Mouse (Mus musculus) lung, embryonic 15.5 days (tissue): Measurements from ENCODE around the gene Runx2. TPM values are rescaled to one million over a fixed set of nuclear protein-coding genes. Genes with fewer than 3 reads are reported as not detected.

Experiments
- ATAC-seq: fragments of 200-750 bp; cut with Nextera tagmentation; 2 replicates; pipeline ENCODE4 v1.8.0; 2017; ENCODE audit warnings: moderate number of reproducible peaks, borderline replicate concordance; ENCODE audit not compliant: low FRiP score, low TSS enrichment; ENCODE audit errors: extremely low read depth
- H3K27ac ChIP-seq: fragments of 300-500 bp; sonication (generic); 2 replicates; pipeline ENCODE4 v1.5.1; 2015; ENCODE audit warnings: moderate library complexity, mild to moderate bottlenecking, inconsistent platforms
- H3K27me3 ChIP-seq: fragments of 300-500 bp; sonication (generic); 2 replicates; pipeline ENCODE4 v1.6.1; 2015; ENCODE audit warnings: inconsistent platforms
- H3K36me3 ChIP-seq: fragments of 300-500 bp; sonication (generic); 2 replicates; pipeline ENCODE4 v1.6.1; 2015; ENCODE audit warnings: inconsistent platforms
- H3K4me1 ChIP-seq: fragments of 300-500 bp; sonication (generic); 2 replicates; pipeline ENCODE4 v1.6.1; 2015; ENCODE audit warnings: inconsistent platforms
- H3K4me2 ChIP-seq: fragments of 300-500 bp; sonication (generic); 2 replicates; pipeline ENCODE4 v1.6.1; 2015; ENCODE audit warnings: inconsistent platforms, mild to moderate bottlenecking, moderate library complexity
- H3K4me3 ChIP-seq: fragments of 300-500 bp; sonication (generic); 2 replicates; pipeline ENCODE4 v1.5.1; 2015; ENCODE audit warnings: mild to moderate bottlenecking, inconsistent platforms
- H3K9ac ChIP-seq: fragments of 300-500 bp; sonication (generic); 2 replicates; pipeline ENCODE4 v1.6.1; 2015; ENCODE audit warnings: inconsistent platforms
- H3K9me3 ChIP-seq: fragments of 300-500 bp; sonication (generic); 2 replicates; pipeline ENCODE4 v1.6.1; 2016; ENCODE audit warnings: inconsistent platforms
- whole genome bisulfite sequencing: fragments of 180-500 bp; shearing (Covaris S2); methylation state at CpG from one replicate; pipeline ENCODE4 v1.1.7; 2015; 5-methylcytosine and 5-hydroxymethylcytosine counted together
- polyA plus RNA-seq: library from polyadenylated mRNA; unstranded; fragments of >200 nt; fragmentation: Nextera tagmentation; extraction: Ambion mirVana; gene quantifications from 2 replicates; pipeline ENCODE4 v1.2.1, GENCODE M21; 2015

Gene Runx2
- polyA plus RNA-seq, 1 experiment from 2014 or later, result 0.80 TPM

DNA sequence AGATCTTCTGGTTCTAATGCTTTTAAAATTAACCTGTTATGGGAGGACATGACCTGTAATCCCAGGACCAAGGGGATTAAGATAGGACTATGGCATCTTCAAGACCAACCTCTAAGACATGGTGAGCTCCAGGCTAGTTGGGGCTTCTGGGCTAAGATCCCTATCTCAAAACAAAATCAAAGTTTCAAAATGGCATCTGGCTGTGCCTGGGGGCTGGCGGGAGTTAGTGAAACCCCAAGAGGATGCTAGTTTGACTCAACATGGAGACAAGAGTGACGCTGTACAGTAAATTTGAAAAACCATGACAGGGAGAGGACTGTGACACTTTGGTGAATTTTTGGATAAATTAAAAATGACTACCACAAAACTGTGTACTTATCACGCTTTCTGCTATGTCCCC lies 202.6 kb downstream of the Runx2 start:
- no peak for ATAC-seq
- no peaks in the 10 kb centered on the region for H3K36me3 ChIP-seq
- peaks cover 4% of the 10 kb centered on the region; the same call in 1 of the 2 replicates for H3K4me1 ChIP-seq
- H3K9me3 ChIP-seq, result no peaks in the 10 kb centered on the region
- WGBS, result 90% methylated on average over 3 of the region's 3 CpGs
- H3K4me3 ChIP-seq, result no peak overlapping the region
- H3K4me2 ChIP-seq, result no peak overlapping the region
- peaks cover 6% of the 10 kb centered on the region; the same call in 1 of the 2 replicates for H3K27me3 ChIP-seq
- H3K27ac ChIP-seq, result no peak overlapping the region
- H3K9ac ChIP-seq, result no peak overlapping the region

DNA sequence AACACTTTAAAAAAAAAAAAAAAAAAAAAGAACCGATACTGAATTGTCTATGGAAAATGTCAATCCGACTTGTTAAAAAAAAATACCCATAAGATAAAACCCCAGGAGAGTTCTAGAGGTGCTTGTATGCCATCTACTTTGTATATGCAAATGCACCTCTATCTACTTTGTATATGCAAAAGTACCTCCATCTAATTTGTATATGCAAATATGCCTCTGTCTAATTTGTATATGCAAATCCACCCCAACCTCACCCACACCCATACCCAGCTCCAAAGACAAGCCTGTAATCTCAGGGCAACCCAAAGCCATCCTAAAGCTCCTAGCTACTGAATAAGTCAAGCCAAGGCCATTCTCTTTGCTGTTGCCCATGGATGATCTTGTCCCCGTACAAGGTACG lies 203.1 kb downstream of the Runx2 start:
- Histone ChIP-seq H3K36me3 (no peaks in the 10 kb centered on the region), H3K4me3 (no peak overlapping the region), H3K9ac (no peak overlapping the region), H3K9me3 (no peaks in the 10 kb centered on the region), H3K4me2 (no peak overlapping the region), H3K27ac (no peak overlapping the region), H3K27me3 (peaks cover 6% of the 10 kb centered on the region; the same call in 1 of the 2 replicates), H3K4me1 (peaks cover 4% of the 10 kb centered on the region; the same call in 1 of the 2 replicates)
- 84% methylated on average over 4 of the region's 4 CpGs for WGBS
- ATAC-seq, result no peak

DNA sequence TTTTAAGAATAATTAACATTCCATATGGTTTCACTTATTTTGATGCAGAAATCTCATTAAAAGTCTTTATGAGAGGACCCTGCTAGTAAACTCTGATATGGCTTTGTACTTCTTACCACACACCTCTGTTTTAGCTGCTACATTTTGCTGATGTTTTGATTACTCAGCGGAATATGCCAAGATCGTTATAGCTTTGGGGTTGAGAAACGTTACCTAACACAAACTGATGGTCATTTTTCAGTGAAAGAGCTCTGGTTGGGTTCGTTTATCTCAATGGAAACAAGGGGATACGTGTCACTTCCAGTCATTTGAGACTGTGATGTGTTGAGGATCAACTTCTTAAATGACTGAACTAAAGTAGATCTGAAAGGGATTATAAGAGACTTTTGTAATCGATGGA lies 203.8 kb downstream of the Runx2 start:
- H3K4me3 ChIP-seq, result no peak overlapping the region
- peaks cover 4% of the 10 kb centered on the region; the same call in 1 of the 2 replicates for H3K4me1 ChIP-seq
- no peak overlapping the region for H3K9ac ChIP-seq
- H3K27me3 ChIP-seq, result peaks cover 6% of the 10 kb centered on the region; the same call in 1 of the 2 replicates
- H3K4me2 ChIP-seq, result no peak overlapping the region
- H3K27ac ChIP-seq, result no peak overlapping the region
- ATAC-seq, result no peak
- no peaks in the 10 kb centered on the region for H3K36me3 ChIP-seq
- 62% methylated on average over 6 of the region's 6 CpGs for whole genome bisulfite sequencing
- H3K9me3 ChIP-seq, result no peaks in the 10 kb centered on the region

DNA sequence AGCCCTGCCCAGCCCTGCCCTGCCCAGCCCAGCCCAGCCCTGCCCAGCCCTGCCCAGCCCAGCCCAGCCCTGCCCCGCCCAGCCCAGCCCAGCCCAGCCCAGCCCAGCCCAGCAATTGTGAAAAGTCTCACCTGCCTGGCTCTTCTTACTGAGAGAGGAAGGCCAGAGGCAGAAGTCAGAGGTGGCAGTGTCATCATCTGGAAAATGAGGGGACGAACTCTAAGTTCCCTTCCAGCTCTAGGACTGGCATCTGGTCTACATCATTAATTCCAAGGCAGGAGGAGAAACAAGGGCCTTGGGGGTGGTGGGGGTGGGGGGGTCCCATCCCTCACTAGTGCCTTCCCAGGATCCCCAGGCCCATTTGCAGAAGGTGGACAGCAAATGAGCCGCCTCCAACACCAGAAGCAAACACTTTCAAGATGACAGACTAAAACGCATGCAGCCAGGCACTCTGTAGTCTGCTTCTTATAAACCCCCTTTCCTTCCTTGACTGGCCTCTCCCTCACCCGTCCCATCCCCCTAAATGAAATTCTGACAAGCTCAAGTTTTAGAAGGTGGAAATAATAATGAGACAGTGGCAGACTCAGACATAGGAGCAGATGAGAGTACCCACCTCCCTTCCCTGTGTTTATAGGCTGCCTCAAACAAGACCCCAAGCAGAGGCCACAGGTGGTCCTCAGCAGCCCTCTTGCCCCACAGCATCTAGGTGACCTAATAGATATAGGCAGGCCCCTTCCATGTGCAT lies 204.5 kb downstream of the Runx2 start:
- H3K9me3 ChIP-seq, result no peaks in the 10 kb centered on the region
- whole genome bisulfite sequencing, result 55% methylated on average over 4 of the region's 5 CpGs
- no peak for ATAC-seq
- H3K4me2 ChIP-seq, result no peak overlapping the region
- H3K4me3 ChIP-seq, result no peak overlapping the region
- no peak overlapping the region for H3K9ac ChIP-seq
- no peaks in the 10 kb centered on the region for H3K36me3 ChIP-seq
- peaks cover 4% of the 10 kb centered on the region; the same call in 1 of the 2 replicates for H3K4me1 ChIP-seq
- H3K27me3 ChIP-seq, result peaks cover 6% of the 10 kb centered on the region; the same call in 1 of the 2 replicates
- H3K27ac ChIP-seq, result no peak overlapping the region

DNA sequence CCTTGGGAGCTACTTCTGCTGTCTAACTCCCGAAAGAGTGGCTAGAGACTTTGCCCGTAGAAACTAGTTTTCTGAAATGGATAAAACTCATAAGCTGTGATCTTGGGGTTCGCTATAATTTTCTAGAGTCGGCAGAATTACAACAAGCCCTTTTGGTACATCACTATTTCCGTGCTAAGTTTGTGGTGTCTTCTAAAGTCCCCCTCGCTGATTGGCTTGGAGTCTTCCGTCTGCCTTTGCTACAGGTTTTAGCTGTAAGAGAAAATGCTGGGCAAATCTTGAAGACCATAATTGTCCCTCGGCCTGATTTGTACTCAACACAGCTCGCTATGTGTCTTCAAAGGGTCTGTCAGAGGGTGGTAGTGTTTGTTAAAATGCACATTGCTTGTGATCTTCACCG lies 205.2 kb downstream of the Runx2 start:
- Histone ChIP-seq H3K4me2 (no peak overlapping the region), H3K4me1 (peaks cover 3% of the 10 kb centered on the region; the same call in 1 of the 2 replicates), H3K27me3 (peaks cover 6% of the 10 kb centered on the region; the same call in 1 of the 2 replicates), H3K27ac (no peak overlapping the region), H3K36me3 (no peaks in the 10 kb centered on the region), H3K9ac (no peak overlapping the region), H3K9me3 (no peaks in the 10 kb centered on the region), H3K4me3 (no peak overlapping the region)
- 75% methylated on average over 10 of the region's 10 CpGs for WGBS
- no peak for ATAC-seq

DNA sequence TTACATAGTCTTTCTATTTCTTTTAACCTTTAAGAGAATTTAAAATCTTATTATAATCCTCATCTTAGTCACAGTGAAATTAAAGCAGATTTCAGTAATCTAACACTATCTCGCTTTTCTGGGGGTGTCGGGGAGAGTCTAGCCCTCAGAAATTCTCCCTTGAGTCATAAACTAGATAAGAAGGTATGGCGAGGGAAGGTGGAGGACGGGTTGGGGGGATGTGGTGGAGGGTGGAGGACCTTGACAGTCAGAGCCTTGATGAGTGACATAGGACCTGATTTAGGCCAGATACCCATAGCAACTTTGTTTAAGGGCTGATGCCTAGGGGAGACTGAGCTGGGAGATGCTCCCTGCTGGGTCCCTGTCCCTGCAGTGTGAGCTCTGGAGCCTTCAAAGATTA lies 205.7 kb downstream of the Runx2 start:
- no peak overlapping the region for H3K4me2 ChIP-seq
- 63% methylated on average over 4 of the region's 4 CpGs for WGBS
- no peaks in the 10 kb centered on the region for H3K36me3 ChIP-seq
- no peak overlapping the region for H3K27ac ChIP-seq
- no peaks in the 10 kb centered on the region for H3K9me3 ChIP-seq
- H3K4me1 ChIP-seq, result no peaks in the 10 kb centered on the region
- H3K4me3 ChIP-seq, result no peak overlapping the region
- ATAC-seq, result no peak
- H3K9ac ChIP-seq, result no peak overlapping the region
- H3K27me3 ChIP-seq, result peaks cover 6% of the 10 kb centered on the region; the same call in 1 of the 2 replicates

DNA sequence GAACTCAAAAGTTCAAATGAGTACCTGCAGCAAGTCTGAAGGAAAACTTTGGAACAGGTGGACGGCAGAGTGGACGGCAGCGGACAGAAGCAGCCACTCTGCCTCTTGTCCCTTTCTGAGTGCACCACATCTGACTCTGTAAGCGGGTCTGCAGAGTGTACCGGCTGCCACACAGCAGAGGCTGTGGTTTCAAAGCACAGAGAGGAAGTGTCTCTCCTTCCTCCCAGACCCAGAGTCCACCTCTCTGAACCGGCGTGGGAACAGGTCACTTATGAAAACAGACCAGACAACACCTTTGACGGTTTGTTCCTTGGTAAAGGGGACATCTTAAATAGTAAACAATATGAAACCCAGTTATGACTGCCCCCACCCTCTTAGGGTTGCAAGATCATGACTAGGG lies 207.2 kb downstream of the Runx2 start:
- 86% methylated on average over 8 of the region's 8 CpGs for WGBS
- no peak overlapping the region for H3K4me3 ChIP-seq
- H3K9ac ChIP-seq, result no peak overlapping the region
- no peaks in the 10 kb centered on the region for H3K4me1 ChIP-seq
- H3K27me3 ChIP-seq, result peaks cover 6% of the 10 kb centered on the region; the same call in 1 of the 2 replicates
- no peaks in the 10 kb centered on the region for H3K36me3 ChIP-seq
- H3K4me2 ChIP-seq, result no peak overlapping the region
- H3K9me3 ChIP-seq, result no peaks in the 10 kb centered on the region
- H3K27ac ChIP-seq, result no peak overlapping the region
- ATAC-seq, result no peak

DNA sequence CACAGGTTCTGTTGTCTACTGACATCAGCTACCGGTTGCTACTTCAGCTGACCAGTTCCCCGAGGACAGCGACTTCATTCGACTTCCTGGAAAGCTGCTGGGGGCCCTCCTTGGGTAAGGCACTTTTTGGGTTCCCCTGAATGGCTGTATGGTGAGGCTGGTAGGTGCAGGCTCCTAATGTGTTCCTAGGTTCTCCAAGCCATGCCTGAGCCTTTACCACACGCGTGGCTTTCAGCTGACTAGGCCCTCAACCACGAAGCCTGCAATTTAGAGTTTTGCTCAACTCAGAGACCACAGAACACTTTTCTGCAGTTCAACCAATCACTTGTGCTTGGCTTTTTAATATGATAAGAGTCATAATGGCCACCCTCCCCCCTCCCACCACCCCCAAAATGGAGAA lies 208.4 kb downstream of the Runx2 start:
- Histone ChIP-seq H3K36me3 (no peaks in the 10 kb centered on the region), H3K9ac (no peak overlapping the region), H3K4me1 (peaks cover 8% of the 10 kb centered on the region), H3K4me2 (no peak overlapping the region), H3K27ac (no peak overlapping the region), H3K27me3 (peaks cover 6% of the 10 kb centered on the region; the same call in 1 of the 2 replicates), H3K9me3 (no peaks in the 10 kb centered on the region), H3K4me3 (no peak overlapping the region)
- 85% methylated on average over 7 of the region's 7 CpGs for WGBS
- no peak for ATAC-seq

DNA sequence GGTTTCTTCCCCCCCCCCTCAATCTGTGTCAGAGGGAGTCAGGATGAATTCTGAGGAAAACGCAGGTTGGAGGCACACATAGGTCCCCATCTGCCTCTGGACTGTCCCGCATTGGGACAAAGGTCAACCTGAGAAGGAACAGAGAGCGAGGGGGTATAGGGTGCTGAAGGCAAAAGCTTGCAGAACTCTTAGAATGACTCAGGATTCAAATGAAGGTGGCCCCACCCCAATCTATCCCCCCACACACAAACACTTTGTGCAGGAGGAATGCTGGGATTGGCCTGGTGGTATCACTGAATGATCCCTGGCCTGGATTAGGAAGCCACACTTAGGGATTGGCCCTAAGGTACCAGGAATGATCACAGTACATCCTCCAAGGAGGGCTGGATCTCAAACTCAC lies 208.8 kb downstream of the Runx2 start:
- H3K4me2 ChIP-seq, result no peak overlapping the region
- no peaks in the 10 kb centered on the region for H3K9me3 ChIP-seq
- H3K9ac ChIP-seq, result no peak overlapping the region
- ATAC-seq, result no peak
- H3K36me3 ChIP-seq, result no peaks in the 10 kb centered on the region
- H3K4me1 ChIP-seq, result peaks cover 10% of the 10 kb centered on the region
- no peak overlapping the region for H3K4me3 ChIP-seq
- H3K27me3 ChIP-seq, result peaks cover 6% of the 10 kb centered on the region; the same call in 1 of the 2 replicates
- WGBS, result 89% methylated on average over 3 of the region's 3 CpGs
- H3K27ac ChIP-seq, result no peak overlapping the region

DNA sequence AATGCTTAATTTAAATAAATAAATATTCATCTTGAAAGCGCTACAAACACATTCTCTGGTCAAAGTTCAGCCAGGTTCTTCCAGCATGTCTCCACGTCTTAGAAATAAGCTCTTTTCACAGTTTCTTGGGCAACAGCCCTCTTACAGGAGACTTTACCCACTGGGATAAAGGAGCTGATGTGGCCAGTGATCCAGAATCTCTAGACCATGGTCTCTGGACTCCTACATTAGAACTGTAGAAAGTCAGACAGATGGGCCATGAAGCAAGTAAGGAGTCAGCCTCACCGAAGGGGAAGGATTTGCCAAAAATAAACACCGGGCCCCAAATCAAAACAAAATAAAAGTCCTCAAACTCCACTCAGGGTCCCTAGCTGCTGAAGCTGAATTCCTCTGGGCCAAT lies 211.4 kb downstream of the Runx2 start:
- Histone ChIP-seq H3K4me3 (no peak overlapping the region), H3K9me3 (no peaks in the 10 kb centered on the region), H3K27ac (no peak overlapping the region), H3K27me3 (no peaks in the 10 kb centered on the region), H3K4me2 (no peak overlapping the region), H3K36me3 (no peaks in the 10 kb centered on the region), H3K9ac (no peak overlapping the region), H3K4me1 (peaks cover 13% of the 10 kb centered on the region)
- no peak for ATAC-seq
- 63% methylated on average over 4 of the region's 4 CpGs for WGBS

DNA sequence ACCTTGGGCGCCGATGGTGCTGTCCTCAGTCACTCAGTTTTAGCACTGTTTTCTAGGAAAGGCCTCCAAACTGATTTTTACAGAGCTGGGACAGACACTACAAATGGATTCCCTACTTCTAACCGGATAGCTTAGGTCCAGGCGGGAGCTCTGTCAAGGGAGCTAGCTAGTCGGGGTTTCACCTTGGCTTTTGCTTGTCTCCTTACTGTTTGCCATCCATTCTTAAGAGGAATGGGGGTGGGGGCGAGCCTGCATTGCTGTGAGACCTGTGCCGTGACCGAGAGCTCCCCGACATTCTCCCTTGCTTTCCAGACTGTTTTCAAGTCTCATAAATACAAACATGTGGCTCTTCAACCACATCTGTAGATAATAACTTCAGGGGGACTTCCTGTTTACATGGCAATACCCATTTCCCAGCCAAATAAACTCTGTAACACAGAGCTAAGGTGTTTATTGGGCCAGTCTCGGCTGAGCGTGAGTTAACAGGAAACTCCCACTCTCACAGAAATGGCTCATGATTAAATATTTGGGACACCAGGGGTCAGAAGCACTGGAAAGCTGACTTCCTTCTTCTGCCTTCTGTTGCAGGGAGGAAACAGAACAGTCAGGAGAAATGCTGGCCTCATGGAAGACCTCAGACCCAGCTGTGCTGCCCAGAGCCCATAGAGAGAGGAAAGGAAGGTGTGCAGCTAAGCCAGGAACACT lies 213.1 kb downstream of the Runx2 start:
- no peak overlapping the region for H3K27ac ChIP-seq
- ATAC-seq, result no peak

DNA sequence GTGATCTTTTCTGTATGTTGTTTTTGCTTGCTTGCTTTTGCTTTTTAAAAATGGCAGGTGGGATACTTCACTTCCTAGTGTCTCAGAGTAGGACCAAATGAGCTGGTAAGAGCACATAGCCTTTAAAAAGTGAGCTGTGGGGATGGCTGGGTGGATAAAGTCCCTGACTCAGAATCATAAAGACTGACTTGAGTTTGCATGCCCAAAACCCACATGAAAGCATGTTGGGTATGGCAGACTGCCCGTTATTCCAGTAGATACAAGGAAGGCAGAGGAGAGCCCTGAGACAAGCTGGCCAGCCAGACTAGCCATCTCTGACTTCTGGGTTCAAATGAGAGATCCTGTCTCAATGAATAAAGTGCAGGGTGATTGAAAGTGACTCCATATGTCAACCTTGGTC lies 214.7 kb downstream of the Runx2 start:
- WGBS, result 76% methylated on average over 1 of the region's 1 CpGs
- H3K36me3 ChIP-seq, result no peaks in the 10 kb centered on the region
- no peak overlapping the region for H3K27ac ChIP-seq
- H3K9ac ChIP-seq, result no peak overlapping the region
- no peak overlapping the region for H3K4me3 ChIP-seq
- H3K4me1 ChIP-seq, result peaks cover 19% of the 10 kb centered on the region
- H3K27me3 ChIP-seq, result no peaks in the 10 kb centered on the region; the same call in 1 of the 2 replicates
- no peaks in the 10 kb centered on the region for H3K9me3 ChIP-seq
- no peak for ATAC-seq
- no peak overlapping the region for H3K4me2 ChIP-seq

More for the DNA sequence above, 213.1 kb downstream of the Runx2 start:
- H3K4me2 ChIP-seq, result no peak overlapping the region
- no peaks in the 10 kb centered on the region for H3K36me3 ChIP-seq
- H3K27me3 ChIP-seq, result no peaks in the 10 kb centered on the region
- H3K4me3 ChIP-seq, result no peak overlapping the region
- no peak overlapping the region for H3K9ac ChIP-seq
- WGBS, result 38% methylated on average over 11 of the region's 11 CpGs
- no peaks in the 10 kb centered on the region for H3K9me3 ChIP-seq
- peaks cover 19% of the 10 kb centered on the region for H3K4me1 ChIP-seq
